Mouse (Mus musculus): ENCODE data around the gene Ccser1.

GRCm38 (mm10) chr6:61347045-61347838 is 167.1 kb downstream of the Ccser1 start:
- TF ChIP-seq CTCF (IDR thresholded peaks at IDR 0.05; ENCODE audit: low read depth) (peak; percentile 71), EP300 (optimal IDR thresholded peaks at IDR 0.05) (no peak)

Data from stomach, postnatal 0 days (tissue).